Mouse (Mus musculus): ENCODE results near the gene Grb10.

Grb10 gene

DNA sequence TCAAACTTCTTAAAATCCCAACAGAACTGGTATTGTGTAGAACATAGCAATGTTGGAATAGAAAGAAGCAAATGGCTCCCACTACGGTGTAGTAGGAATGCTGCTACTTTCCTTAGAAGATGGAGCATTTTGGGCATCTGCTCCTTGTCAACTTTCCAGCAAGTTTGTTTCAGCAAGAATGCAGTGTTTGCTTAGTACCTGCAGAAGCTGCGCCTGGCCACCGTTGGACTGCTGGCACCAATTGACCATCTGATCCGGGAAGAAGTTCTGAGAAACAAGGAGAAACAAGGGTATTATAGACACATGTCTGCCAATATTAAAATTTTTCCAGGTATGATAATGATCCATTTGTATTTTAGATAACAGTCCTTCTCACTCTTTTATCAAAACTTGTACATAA lies 92.7 kb downstream of the Grb10 start:
- DNase-seq (ENCODE audit: low spot score), result no peak

DNA sequence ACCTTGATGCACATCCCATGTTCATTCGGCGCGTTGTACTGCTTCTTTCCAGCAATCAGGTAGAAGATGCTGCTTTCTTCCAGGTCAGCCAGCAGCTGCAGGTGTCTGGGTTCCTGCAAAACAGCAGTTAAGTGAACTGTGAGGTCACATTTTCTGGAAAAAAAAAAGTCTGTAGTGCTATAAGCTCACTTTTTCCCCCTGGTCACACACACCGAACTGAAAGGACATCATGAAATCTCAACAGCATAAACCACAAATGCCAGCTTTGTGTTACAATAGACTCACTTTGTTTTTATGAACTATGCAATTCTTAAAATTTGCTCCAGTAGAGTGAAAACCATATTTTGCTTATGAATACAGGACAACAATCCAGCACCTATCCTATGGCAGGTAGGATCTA lies 93.7 kb downstream of the Grb10 start:
- no peak for DNase-seq (ENCODE audit: low spot score)

DNA sequence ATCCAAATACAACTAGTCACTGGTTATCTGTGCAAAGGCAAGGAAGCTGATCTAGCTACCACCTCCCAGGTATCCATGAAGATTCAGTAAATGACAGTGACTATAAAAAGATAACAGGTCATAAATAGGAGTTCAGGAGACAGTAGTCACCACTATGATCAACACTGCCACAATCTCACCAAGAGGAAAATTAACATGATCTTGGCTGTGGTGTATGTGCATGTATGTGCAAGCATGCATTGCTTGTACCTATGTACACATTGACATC lies 94.5 kb downstream of the Grb10 start:
- DNase-seq (ENCODE audit: low spot score), result no peak

DNA sequence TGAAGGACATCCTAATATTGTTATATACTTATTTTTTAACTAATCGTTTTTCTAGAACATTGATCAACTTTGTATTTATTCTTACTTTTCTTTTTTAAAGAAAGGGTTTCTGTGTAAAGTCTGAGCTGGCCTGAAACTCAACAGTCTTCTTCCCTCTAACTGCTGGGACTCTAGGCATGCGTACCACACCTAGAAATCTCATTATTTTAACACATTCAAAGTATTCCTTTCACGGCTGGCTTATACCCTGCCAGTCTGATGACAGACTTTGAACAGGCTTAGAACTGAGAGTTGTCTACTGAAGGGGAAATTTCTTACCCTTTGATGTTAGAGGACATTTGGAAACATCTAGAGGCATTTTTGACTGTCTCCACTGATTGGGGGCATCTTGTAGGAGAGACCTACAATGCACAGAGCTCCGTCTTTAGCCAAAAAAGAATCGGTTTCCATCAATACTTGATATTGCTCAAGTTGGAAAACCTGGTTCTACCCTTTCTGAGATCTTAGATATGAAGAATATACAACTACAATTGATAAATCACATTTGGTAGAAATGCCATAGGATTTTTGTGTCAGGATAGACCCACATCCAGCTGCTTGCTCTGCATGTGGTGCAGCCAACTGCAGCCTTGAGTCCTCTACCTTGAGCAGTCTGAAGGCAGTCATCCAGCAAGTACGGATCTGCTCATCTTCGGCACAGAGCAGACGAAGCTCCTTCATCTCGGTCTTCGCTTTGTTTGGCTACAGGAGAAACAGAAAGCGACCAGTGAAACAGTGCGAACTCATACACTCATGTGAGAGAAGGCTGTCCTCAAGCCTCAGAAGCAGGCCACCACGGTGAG lies 95.0 kb downstream of the Grb10 start:
- no peak for DNase-seq (ENCODE audit: low spot score)

DNA sequence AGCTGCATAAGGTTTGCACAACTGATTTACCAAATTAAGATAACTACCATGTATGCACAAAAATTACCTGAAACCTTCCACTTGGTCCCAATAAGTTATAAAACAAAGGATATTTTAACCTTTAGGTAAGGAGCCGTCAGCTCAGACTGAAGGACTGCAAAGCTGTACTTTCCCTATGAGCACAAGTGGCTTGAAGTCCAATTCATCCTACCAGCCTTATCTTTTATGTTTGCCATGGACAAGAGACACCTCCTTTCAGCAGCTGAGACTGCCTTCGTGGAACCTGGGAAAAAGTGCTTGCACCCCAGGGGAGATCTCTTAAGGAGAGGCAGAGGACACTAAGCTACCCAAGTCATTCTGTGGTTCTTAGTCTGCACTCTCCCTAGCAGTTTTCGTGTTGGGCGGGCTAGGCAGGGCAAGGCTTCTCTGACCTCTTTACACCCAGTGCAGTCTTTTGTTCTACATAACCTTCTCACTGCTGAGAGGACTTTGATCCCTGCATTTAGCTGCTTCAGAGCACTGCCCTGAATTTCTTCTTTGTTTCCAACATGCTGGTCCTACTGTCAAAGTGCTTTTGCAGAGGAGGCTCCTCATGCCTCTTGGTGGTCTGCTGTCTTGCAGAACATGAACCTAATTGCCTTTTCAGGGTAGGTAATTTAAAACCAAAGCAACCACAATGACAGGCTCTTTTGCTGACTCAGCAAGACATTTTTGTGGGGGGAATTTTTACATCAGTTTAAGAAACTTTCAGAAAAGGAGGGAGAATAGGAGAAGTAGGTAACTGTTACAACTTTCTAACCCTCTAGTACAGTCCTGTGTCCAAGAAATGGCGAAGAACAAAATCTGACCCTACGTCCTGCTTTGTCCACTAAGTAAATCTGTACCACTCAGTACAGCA lies 95.9 kb downstream of the Grb10 start:
- peak; percentile 61 for DNase-seq (ENCODE audit: low spot score)

DNA sequence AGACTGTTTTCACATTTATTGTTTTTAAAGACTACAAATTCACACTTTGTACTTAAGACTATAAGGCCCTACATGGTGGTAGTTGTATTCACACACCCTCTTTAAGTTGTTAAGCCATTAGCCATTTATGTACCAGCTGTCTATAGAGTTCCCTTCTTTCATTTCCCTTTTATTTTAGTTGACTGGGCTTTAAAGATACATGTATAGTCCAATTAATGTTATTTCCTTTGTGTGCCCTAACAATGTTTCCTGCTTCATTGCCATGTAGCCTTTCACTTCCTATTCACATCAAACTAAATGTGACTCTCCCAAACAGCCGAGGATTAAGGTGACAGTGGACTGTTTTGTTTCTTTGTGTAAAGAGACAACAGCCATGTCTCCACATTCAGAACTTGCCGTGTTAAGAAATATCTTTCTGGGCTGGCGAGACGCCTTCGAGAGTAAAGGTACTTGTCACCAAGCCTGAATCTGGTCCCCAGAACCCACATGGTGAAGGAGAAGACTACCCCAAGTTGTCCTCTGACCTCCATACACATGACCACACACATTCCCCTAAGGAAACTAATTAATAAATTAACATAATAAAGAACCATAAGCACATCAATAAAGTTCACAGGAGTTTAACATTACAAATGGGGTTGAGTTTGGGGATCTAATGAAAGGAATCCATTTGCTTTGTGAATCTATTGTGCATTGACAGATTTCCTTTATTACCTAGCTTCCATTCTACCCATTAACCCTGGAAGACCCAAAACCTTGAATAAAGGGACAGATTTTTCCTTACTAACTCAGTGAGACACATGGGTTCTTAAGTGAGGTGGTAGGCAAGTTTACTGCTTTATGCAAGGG lies 97.4 kb downstream of the Grb10 start:
- no peak for DNase-seq (ENCODE audit: low spot score)

DNA sequence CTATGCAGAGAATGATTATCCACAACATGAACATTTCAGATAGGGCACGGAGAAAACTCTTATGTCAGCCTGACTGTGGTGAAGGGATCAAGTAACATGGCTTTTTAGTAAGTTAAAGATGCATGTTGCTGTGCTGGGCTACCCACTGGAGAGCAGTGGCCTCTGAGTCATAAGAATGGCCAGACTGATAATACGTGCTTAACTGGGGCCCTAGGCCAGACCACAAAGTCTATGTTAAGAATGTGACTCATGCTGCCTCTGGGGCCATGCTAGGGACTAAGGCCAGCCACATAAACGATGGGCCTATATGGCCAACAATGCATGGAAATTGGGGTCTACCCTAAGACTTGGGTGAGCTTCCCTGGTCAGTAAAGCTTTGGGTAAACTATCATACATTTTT lies 98.9 kb downstream of the Grb10 start:
- no peak for DNase-seq (ENCODE audit: low spot score)

DNA sequence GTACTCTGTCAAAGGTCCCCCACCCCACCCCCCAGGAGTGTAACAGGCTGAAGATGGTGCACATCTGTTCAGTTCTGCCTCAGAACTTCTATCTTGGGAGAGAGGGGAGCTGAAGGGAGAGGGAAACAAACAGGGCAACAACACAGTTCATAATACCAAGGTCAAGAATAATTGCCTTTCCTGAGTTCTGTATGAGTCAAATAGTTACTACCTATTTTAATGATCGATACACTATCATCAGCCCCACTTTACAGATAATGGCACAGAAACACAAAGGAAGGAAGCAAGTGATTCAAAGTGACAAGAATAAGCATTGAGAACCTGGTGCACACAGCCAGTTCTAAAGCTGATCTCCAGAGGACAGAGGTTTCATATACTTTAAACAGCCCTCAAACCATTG lies 99.9 kb downstream of the Grb10 start:
- DNase-seq (ENCODE audit: low spot score), result no peak

DNA sequence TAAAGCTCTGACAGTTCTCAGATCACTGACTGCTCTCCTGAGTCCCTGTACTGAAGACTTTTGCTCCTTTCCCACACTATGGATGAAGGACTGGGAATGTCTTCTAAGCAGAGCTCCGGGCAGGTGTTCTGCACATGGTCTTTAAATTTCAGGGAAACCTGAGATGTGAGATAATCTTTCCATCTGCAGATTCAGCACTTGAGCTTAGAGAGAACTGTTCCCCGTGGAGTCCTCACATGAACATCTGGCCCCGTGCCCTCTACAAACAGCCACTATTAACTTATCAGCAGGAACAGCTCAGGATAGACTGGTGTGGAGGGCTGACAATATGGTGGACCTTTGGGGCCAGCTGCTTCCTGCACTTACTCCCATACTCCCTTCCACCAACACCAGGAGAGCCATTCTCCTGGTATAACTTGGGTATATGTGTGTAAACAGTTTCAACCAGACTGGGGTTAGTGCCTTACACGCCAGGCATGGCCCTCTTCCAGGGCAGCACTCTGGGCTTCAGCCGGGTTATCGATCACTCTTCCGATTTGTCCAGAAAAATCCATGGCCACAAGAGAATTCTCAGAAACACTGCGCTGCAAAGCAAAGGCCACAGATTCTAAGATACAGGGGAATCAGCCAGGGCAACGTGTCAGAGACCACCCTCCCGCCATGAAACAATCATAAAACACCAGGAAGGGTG lies 101.0 kb downstream of the Grb10 start:
- DNase-seq (ENCODE audit: low spot score), result no peak

DNA sequence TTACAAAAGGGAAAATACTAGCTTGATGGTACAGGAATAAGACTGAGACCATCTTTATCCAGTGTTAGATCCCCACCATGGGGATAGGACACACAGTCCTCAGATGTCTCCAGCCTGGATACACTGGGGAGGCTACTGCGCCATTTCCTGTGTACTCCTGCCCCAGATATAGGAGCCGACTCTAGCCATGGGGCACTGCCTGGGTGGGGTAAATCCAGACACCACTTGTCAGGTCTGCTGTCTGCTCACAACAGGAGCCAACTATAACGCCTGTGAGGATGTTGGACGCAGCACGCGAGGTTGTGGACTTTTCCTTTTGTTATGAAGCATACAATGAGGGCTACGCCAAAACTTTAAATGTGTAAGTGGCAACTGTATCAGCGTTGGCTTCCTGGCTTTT lies 103.7 kb downstream of the Grb10 start:
- no peak for DNase-seq (ENCODE audit: low spot score)

DNA sequence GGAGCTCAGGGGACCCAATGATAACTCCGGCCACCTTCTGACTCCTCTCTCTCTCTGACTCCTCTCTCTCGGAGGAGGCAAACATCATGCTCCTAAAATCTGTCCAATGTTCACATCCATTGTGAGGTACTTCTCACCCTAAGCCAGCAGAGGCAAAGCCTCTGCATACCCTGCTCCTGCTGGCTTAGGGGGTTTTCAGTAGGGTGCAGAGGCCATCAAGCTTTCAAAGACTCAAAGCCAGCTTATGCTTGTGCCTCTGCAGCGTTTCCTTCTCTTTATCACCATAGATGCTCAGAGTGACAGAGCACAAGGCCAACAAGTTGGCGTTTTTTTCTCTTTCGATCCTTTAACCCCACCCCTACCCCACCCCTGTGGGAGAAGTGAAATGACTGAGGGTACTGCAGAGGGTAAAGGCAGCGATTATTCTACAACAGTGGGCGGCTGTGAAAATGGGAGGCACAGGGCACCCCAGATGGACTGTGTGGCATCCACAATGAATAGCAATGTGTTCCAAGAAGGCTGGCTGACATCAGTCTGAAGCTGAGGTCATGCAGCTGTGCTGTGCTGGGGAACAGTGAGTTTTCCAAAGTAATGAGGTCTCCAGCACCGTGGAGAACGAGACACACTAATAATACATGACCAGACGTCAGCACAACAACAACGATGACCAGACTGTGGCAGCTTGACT lies 106.2 kb downstream of the Grb10 start:
- DNase-seq (ENCODE audit: low spot score), result no peak

DNA sequence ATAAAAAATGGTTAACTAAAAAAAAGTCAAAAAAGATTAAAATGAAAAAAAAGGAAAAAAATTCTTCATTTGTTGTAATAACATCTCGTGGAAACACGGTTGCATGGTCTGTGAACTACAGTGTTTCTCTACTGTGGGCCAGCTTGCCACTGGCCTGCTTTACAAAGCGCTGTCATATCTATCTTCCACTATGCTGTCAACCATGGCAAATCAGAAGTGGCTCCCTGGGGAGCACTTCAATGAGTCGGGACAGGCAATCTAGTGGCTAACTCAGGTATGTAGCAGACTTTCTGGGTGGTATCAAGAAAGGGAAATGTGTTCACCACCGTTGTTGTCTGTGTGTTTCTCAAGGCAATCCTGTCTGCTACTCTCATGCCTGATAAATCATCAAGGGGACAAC lies 106.8 kb downstream of the Grb10 start:
- no peak for DNase-seq (ENCODE audit: low spot score)

DNA sequence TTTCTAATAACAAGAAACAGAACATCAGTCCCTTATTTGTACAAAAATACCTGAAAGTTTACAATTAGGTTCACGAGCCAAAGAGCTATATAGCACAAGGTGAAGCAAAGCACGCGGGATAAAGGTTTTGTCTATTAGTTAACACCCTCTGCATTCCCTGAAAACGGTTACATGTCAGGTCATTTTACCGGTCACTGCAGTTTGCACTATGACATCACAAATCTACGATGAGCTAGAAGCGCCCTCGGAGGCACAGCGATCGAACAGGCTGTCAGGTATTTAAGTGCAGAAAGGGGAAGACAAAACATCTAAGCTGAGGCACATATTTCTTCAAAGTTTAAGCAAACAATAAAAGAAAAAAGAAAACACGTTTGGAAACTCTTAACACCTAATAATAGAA lies 108.0 kb downstream of the Grb10 start:
- DNase-seq (ENCODE audit: low spot score), result no peak

DNA sequence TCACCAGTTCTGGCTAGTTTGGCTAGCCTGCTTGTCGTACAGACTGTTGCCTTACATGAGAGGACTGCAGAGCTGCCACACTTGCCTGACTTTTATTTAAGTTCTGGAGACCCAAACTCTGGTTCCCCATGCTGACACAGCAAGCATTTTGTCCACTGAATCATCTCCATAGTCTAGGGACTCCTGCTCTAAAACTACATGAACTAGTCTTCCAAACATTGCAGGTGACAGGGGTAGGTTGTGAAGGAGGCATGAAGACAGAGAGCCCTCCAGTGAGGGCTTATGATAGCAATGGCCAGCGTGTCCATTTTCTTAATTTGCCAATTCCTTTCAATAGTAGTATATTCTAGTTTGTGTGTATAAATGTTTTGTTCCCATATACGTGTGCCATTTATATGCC lies 109.4 kb downstream of the Grb10 start:
- DNase-seq (ENCODE audit: low spot score), result no peak

DNA sequence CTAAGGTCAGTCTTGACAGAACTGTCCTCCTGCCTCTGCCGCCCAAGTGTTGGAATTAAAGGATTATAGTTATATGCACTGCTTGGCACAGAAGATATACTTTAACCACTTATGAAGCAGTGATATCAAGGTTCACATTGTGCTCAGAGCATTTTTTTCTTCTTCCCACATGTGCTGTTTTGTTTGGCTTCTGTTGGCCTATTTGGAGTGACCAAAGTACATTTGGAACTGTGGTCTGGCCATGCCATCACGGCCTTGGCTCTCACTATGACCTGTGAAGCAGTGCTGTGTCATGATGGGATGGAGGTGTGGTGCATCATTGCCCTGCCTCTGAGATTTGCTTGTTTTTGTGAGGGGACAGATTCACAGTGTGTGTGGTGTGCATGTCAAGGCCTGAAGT lies 109.9 kb downstream of the Grb10 start:
- no peak for DNase-seq (ENCODE audit: low spot score)

DNA sequence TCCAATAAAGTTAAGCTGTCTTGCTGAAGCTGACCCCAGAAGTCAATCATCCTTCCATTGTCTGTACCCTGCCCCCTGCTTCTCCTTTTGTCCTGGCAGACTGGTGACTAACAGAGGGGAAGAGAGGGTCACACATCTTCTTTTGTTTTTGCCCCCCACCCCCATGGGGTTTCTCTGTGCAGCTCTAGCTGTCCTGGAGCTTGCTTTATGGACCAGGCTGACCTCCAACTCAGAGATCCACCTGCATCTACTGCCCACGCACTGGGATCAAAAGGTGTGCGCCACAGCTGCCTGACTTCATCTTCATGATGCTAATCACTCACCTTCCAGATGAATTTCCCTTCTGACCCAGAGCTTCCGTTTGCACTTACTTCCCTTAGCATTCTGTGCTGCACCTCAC lies 114.6 kb downstream of the Grb10 start:
- DNase-seq (ENCODE audit: low spot score), result no peak

DNA sequence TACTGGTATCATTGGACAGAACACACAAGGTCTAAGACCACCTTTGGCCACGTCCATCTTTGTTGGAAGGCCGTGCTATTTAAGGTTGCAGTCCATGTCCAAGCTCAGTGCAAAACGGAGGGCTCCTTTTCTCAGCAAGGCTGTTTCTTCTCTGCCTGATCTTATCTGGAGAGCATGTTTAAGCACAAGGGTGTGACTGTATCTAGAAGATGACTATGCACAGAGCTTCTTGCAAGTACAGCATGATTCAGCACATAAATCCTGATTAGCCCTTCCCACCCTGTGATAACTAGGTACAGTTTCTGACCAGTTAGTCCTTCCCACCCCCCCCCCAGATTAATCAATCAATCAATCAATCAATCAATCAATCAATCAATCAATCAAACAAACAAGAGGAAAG lies 115.1 kb downstream of the Grb10 start:
- no peak for DNase-seq (ENCODE audit: low spot score)

DNA sequence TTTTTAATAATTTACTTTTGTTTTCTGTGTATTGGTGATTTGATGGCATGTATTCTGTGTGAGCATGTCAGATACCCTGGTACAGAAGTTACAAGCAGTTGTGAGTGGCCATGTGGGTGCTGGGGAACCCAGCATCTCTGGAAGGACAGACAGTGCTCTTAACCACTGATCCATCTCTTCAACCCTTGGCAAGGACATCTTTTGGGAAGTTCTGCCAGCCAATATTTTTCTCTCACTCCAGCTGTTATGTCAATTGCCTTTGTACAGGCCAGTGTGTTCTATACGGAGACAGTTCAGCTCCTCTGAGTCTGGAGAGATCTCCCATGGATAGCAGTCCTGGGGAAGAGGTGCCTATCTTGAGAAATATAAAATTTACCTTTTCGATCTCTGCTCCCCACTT lies 116.4 kb downstream of the Grb10 start:
- no peak for DNase-seq (ENCODE audit: low spot score)

DNA sequence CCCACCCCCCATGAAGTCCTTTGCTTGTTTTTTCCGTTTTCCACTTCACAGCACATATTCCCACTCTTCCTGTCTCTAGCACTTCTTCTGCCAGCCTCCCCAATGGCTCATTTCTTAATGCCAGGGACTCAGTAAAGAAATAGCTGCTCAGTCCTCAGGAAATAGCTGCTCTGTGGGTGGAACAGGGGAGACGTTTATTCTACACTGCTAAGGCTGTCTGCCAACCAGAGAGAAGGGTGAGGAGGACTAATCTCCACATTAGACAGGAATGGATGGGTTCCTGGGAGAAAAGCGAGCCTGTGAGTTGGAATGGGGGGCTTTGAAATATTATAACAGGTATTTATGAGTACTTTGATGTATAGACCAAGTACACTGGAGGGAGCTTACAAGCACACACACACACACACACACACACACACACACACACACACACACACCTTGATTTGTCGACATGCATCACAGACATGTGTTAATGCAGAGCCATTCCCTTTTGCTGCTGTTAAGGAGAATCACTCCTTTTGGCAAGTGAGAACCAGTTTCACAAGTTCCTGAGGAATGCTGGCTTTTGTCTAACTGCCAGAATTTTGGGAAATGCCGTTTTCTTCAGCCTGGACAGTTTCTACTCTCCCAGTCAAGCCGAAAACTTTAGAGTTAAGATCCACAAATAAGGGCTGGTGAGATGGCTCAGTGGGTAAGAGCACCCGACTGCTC lies 130.6 kb downstream of the Grb10 start:
- DNase-seq (ENCODE audit: low spot score), result no peak

DNA sequence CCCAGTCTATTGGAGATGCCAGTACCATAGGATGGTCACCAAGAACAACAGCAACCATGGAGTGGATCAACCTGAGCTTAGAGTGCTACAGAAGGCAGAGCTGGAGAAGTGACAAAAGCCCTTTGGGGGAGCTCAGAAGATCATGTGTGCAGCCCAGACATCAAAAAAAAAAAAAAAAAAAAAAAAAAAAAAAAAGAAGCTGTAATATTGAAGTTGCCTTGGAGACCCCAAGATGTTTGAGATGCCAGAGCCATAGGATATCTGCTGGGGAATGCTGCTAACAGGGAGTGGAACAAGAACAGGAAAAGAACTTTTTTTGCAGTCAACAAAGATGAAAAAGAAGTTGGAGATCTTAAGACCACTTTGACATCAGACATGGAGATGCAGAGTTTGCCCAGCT lies 133.0 kb downstream of the Grb10 start:
- no peak for DNase-seq (ENCODE audit: low spot score)

DNA sequence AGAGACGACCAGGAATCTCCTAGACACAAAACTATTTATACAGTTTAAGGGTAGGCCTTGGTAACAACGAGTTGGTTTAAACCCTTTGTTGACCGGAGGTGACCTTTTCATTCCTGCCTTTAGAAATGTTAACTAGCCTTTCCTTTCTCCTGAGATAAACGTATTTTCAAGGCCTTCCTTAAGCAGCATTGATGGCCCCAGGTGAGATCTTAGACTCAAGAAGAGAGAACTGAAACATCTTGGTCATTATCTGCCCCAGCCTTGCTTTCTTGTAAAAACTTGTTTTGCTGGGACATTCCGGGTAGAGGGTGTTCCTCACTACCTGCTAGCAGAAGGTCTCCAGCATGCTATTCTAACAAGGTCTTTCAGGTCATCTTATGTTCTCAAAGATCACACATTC lies 133.5 kb downstream of the Grb10 start:
- DNase-seq (ENCODE audit: low spot score), result no peak
